ENCODE assay signal across 8 mouse cellular contexts in genomic region chr12:29837301-29837791, GRCm38 (mm10).
A peak's percentile ranks its signal among the peaks of the same experiment; 100 is the strongest.
DNase-seq lines count a peak whose midpoint lies in the region; ATAC-seq and TF ChIP-seq lines count a peak whose summit lies in the region.

No protein-coding gene starts in this region.

- no peak overlapping the region for H3K9ac ChIP-seq in kidney, embryonic 16.5 days (replicated peaks; ENCODE audit: low read length)

- in situ Hi-C loops in Patski (cut with MboI; ENCODE audit: low pct_unique_long_range_greater_than_20kb) = no loop called here

- H3K36me3 ChIP-seq in kidney, embryonic 16.5 days (ENCODE audit: insufficient read depth, low read length) = no peaks in the 10 kb centered on the region

- 0 out of 2 replicates have a peak, but pooled peaks have one; percentile 27 for ATAC-seq in kidney, embryonic 16.5 days (ENCODE audit: low FRiP score, low TSS enrichment)
- no peak for ATAC-seq in Patski

- no peaks in the 10 kb centered on the region for H3K27me3 ChIP-seq in kidney, embryonic 16.5 days (ENCODE audit: insufficient read depth, low read length)
- H3K27me3 ChIP-seq in Patski = peaks cover 37% of the 10 kb centered on the region

- TF ChIP-seq CTCF in Patski (IDR thresholded peaks at IDR 0.05) = peak; percentile 44
- peak; percentile 73 for TF ChIP-seq CTCF in left cerebral cortex, adult 2 months (IDR thresholded peaks at IDR 0.05)

- POLR2A ChIA-PET in Patski (lab: Charles Lee) = no interaction called here

- WGBS in kidney, embryonic 16.5 days = 73% methylated on average over 5 of the region's 5 CpGs

- no peak for DNase-seq in kidney, adult 11 months
- DNase-seq in Patski (ENCODE audit: low read depth, low spot score) = no peak
- DNase-seq in cerebellum, postnatal 25 days = peak; percentile 52 to 65
- no peak for DNase-seq in left cerebral cortex, adult 2 months (ENCODE audit: extremely low spot score in 1 of 2, low spot score in 2 of 2)
- peak; percentile 77 for DNase-seq in retina, postnatal 1 day
- DNase-seq in c-Kit-positive CD71-positive TER-119-positive erythroid progenitor cells, embryonic 14.5 days (ENCODE audit: low spot score) = no peak
- no peak for DNase-seq in gastrocnemius, postnatal 14 days

- CTCF ChIA-PET in Patski (lab: Charles Lee) = interaction anchor here (1.2 kb wide), 1 partner anchor 18 kb away, joined by 3 read pairs; no protein-coding TSS in a partner anchor

- H3K9me3 ChIP-seq in kidney, embryonic 16.5 days (ENCODE audit: low read length) = no peaks in the 10 kb centered on the region

- no peak overlapping the region for H3K27ac ChIP-seq in kidney, embryonic 16.5 days (ENCODE audit: low read length)
- peak overlapping the region; percentile 36; the same call in 1 of the 2 replicates for H3K27ac ChIP-seq in left cerebral cortex, adult 2 months

- no peak overlapping the region for H3K4me2 ChIP-seq in kidney, embryonic 16.5 days (replicated peaks; ENCODE audit: low read depth, low read length)

- intact Hi-C loops in left cerebral cortex, adult 2 months (cut with DNase I) = loop anchor here (1.0 to 5.0 kb wide), 4 partner anchors 140 to 305 kb away; no protein-coding TSS in a partner anchor
- intact Hi-C loops in gastrocnemius, postnatal 14 days (cut with DNase I; ENCODE audit: low total_unique reads) = loop anchor here (2.0 kb wide), 1 partner anchor 161 kb away; no protein-coding TSS in a partner anchor

- H3K4me1 ChIP-seq in kidney, embryonic 16.5 days (ENCODE audit: insufficient read depth, low read length) = no peaks in the 10 kb centered on the region

- H3K4me3 ChIP-seq in kidney, embryonic 16.5 days (ENCODE audit: low read length) = no peak overlapping the region
- H3K4me3 ChIP-seq in left cerebral cortex, adult 2 months = no peak overlapping the region

Comparison
In these comparisons a context has a peak if more than half of its experiments do, and no peak if none do; other contexts are left out.
1. DNase-seq: peak in cerebellum, postnatal 25 days (2 of 2) and retina, postnatal 1 day (single experiment); none in kidney, adult 11 months (single experiment), Patski (single experiment), left cerebral cortex, adult 2 months (0 of 2), c-Kit-positive CD71-positive TER-119-positive erythroid progenitor cells, embryonic 14.5 days (single experiment) and gastrocnemius, postnatal 14 days (single experiment).